15 mouse cellular contexts compared by ENCODE assay signal in genomic region chr6:143482272-143482671, GRCm38 (mm10).
A peak's percentile ranks its signal among the peaks of the same experiment; 100 is the strongest.
DNase-seq lines count a peak whose midpoint lies in the region; ATAC-seq and TF ChIP-seq lines count a peak whose summit lies in the region.
"Had no signal": no experiment of that assay in that cellular context is flagged by ENCODE, and none has a peak within 500 bp of the region (broad histone marks: within the 10 kb centered on the region; RNA-seq: fewer than 3 reads in every experiment).

No protein-coding gene starts in this region.

- no peaks in the 10 kb centered on the region for H3K4me1 ChIP-seq in kidney, adult 2 months (ENCODE audit: control insufficient read depth, insufficient read depth, low read length)
- H3K4me1 ChIP-seq in midbrain, embryonic 11.5 days (ENCODE audit: control insufficient read depth, insufficient read depth, low read length) = no peaks in the 10 kb centered on the region
- H3K4me1 ChIP-seq in midbrain, embryonic 14.5 days (ENCODE audit: control insufficient read depth, insufficient read depth, low read length) = no peaks in the 10 kb centered on the region
- no peaks in the 10 kb centered on the region for H3K4me1 ChIP-seq in bone marrow macrophage, adult 2 months (ENCODE audit: control insufficient read depth, insufficient read depth, low read length)
- no peaks in the 10 kb centered on the region for H3K4me1 ChIP-seq in neural tube, embryonic 15.5 days
- H3K4me1 ChIP-seq: hindbrain, embryonic 12.5 days; liver, embryonic 13.5 days had no signal

- H3K27me3 ChIP-seq in kidney, adult 2 months (replicated peaks; ENCODE audit: control insufficient read depth, insufficient read depth, low read length) = no peaks in the 10 kb centered on the region
- no peaks in the 10 kb centered on the region for H3K27me3 ChIP-seq in midbrain, embryonic 11.5 days (ENCODE audit: control insufficient read depth, insufficient read depth, low read length)
- no peaks in the 10 kb centered on the region for H3K27me3 ChIP-seq in midbrain, embryonic 14.5 days (ENCODE audit: control insufficient read depth, insufficient read depth, low read length)
- no peaks in the 10 kb centered on the region for H3K27me3 ChIP-seq in neural tube, embryonic 15.5 days (replicated peaks)
- H3K27me3 ChIP-seq: hindbrain, embryonic 12.5 days; liver, embryonic 13.5 days had no signal

- H3K9ac ChIP-seq in midbrain, embryonic 11.5 days (ENCODE audit: low read length) = no peak overlapping the region
- no peak overlapping the region for H3K9ac ChIP-seq in midbrain, embryonic 14.5 days (replicated peaks; ENCODE audit: low read length)
- no peak overlapping the region for H3K9ac ChIP-seq in neural tube, embryonic 15.5 days (replicated peaks)
- H3K9ac ChIP-seq: hindbrain, embryonic 12.5 days; liver, embryonic 13.5 days had no signal

- WGBS in kidney, adult 2 months = 86% methylated on average over 4 of the region's 4 CpGs
- 85% methylated on average over 4 of the region's 4 CpGs for WGBS in midbrain, embryonic 11.5 days
- 86% methylated on average over 4 of the region's 4 CpGs for WGBS in midbrain, embryonic 14.5 days
- 90% methylated on average over 4 of the region's 4 CpGs for WGBS in neural tube, embryonic 15.5 days

- H3K27ac ChIP-seq in kidney, adult 2 months (ENCODE audit: insufficient read depth, low read depth, low read length) = no peak overlapping the region
- no peak overlapping the region for H3K27ac ChIP-seq in midbrain, embryonic 11.5 days (ENCODE audit: low read depth, low read length)
- no peak overlapping the region for H3K27ac ChIP-seq in midbrain, embryonic 14.5 days (replicated peaks; ENCODE audit: low read depth, low read length)
- H3K27ac ChIP-seq in bone marrow macrophage, adult 2 months (ENCODE audit: insufficient read depth, low read depth, low read length) = no peak overlapping the region
- H3K27ac ChIP-seq in neural tube, embryonic 15.5 days (replicated peaks) = no peak overlapping the region
- H3K27ac ChIP-seq: hindbrain, embryonic 12.5 days; liver, embryonic 13.5 days had no signal

- no peaks in the 10 kb centered on the region for H3K36me3 ChIP-seq in kidney, adult 2 months (ENCODE audit: control insufficient read depth, insufficient read depth, low read length)
- no peaks in the 10 kb centered on the region for H3K36me3 ChIP-seq in midbrain, embryonic 11.5 days (ENCODE audit: control insufficient read depth, insufficient read depth, low read length)
- no peaks in the 10 kb centered on the region for H3K36me3 ChIP-seq in midbrain, embryonic 14.5 days (ENCODE audit: control insufficient read depth, insufficient read depth, low read length)
- no peaks in the 10 kb centered on the region for H3K36me3 ChIP-seq in neural tube, embryonic 15.5 days
- H3K36me3 ChIP-seq: hindbrain, embryonic 12.5 days; liver, embryonic 13.5 days had no signal

- no peak for ATAC-seq in midbrain, embryonic 11.5 days (ENCODE audit: low FRiP score)
- no peak for ATAC-seq in midbrain, embryonic 14.5 days (ENCODE audit: low FRiP score, low TSS enrichment)
- no peak for ATAC-seq in neural tube, embryonic 15.5 days (ENCODE audit: low FRiP score)

- no peak for DNase-seq in kidney, adult 2 months
- DNase-seq in kidney, adult 11 months = no peak
- DNase-seq in midbrain, embryonic 11.5 days (ENCODE audit: low spot score, missing footprints) = peak; percentile 21
- DNase-seq in midbrain, embryonic 14.5 days = no peak
- peak; percentile 30 for DNase-seq in ES-CJ7 (ENCODE audit: low read depth, low spot score)
- no peak for DNase-seq in Muller cell, postnatal 12 days (ENCODE audit: inconsistent ontology term)
- DNase-seq: cerebellum, adult 9-10 months; embryo, embryonic 11 days; gastrocnemius, postnatal 25 days; kidney, adult 8-10 months; liver, embryonic 13.5 days; thymus, postnatal 36 days had no signal

- no peak overlapping the region for H3K4me2 ChIP-seq in midbrain, embryonic 11.5 days
- H3K4me2 ChIP-seq in midbrain, embryonic 14.5 days (ENCODE audit: low read length) = no peak overlapping the region
- no peak overlapping the region for H3K4me2 ChIP-seq in neural tube, embryonic 15.5 days
- H3K4me2 ChIP-seq: hindbrain, embryonic 12.5 days; liver, embryonic 13.5 days had no signal

- no peak overlapping the region for H3K4me3 ChIP-seq in kidney, adult 2 months (ENCODE audit: insufficient read depth, low read depth, low read length)
- H3K4me3 ChIP-seq in midbrain, embryonic 11.5 days (ENCODE audit: low read depth, low read length) = no peak overlapping the region
- no peak overlapping the region for H3K4me3 ChIP-seq in midbrain, embryonic 14.5 days (replicated peaks; ENCODE audit: low read depth, low read length)
- H3K4me3 ChIP-seq in bone marrow macrophage, adult 2 months (ENCODE audit: insufficient read depth, low read length) = no peak overlapping the region
- no peak overlapping the region for H3K4me3 ChIP-seq in neural tube, embryonic 15.5 days (replicated peaks)
- H3K4me3 ChIP-seq: hindbrain, embryonic 12.5 days; liver, embryonic 13.5 days had no signal

- peaks cover 3% of the 10 kb centered on the region; the same call in 1 of the 2 replicates for H3K9me3 ChIP-seq in midbrain, embryonic 11.5 days (ENCODE audit: control insufficient read depth, low read length)
- no peaks in the 10 kb centered on the region for H3K9me3 ChIP-seq in midbrain, embryonic 14.5 days (ENCODE audit: control insufficient read depth, low read length)
- no peaks in the 10 kb centered on the region for H3K9me3 ChIP-seq in neural tube, embryonic 15.5 days (replicated peaks)
- H3K9me3 ChIP-seq: hindbrain, embryonic 12.5 days; liver, embryonic 13.5 days had no signal

- TF ChIP-seq CTCF in kidney, adult 2 months (conservative IDR thresholded peaks at IDR 0.05; ENCODE audit: insufficient read depth, insufficient read length, low read depth, low read length) = peak; percentile 43; the same call in 1 of the 2 replicates
- peak; percentile 48 for TF ChIP-seq CTCF in bone marrow macrophage, adult 2 months (IDR thresholded peaks at IDR 0.05; ENCODE audit: low read depth, low read length)

- no peak for TF ChIP-seq POLR2A in kidney, adult 2 months (IDR thresholded peaks at IDR 0.05; ENCODE audit: low read depth, low read length)
- TF ChIP-seq POLR2A in bone marrow macrophage, adult 2 months (IDR thresholded peaks at IDR 0.05; ENCODE audit: borderline replicate concordance, low read depth, low read length) = no peak

Comparison
In these comparisons a context has a peak if more than half of its experiments do, and no peak if none do; other contexts are left out.
1. DNase-seq: peak in midbrain, embryonic 11.5 days (single experiment) and ES-CJ7 (single experiment); none in kidney, adult 2 months (single experiment), kidney, adult 11 months (single experiment), midbrain, embryonic 14.5 days (single experiment) and Muller cell, postnatal 12 days (single experiment).